Mouse (Mus musculus): Measurements from ENCODE around the gene Tmod2. TPM values are rescaled to one million over a fixed set of nuclear protein-coding genes. Genes with fewer than 3 reads are reported as not detected.

The Tmod2 gene
- polyA plus RNA-seq, 1 experiment, result 8.0 TPM

DNA sequence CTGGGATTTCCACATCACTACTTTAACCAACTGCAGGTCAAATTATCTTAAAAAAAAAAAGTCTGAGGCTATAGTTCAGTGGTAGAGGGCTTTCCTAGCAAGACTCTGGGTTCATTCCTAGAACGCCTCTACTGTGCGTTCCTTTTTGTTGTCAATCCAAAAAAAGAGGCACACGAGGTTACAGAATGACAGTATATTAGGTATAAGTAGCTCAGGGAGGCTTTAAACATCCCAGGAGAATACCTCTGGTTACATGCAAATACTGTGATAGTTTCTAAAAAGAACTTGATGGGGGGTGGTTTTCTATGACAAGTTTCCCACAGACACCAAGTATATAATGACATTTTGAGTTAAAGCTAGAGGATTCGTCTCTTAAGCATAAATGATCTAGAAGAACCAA, 3.6 kb downstream of the Tmod2 start:
- Histone ChIP-seq H3K27ac (ENCODE audit: insufficient read depth, low read length) (no peak overlapping the region), H3K4me1 (ENCODE audit: control insufficient read depth, insufficient read depth, low read length) (no peaks in the 10 kb centered on the region), H3K4me3 (ENCODE audit: insufficient read depth, low read length) (no peak overlapping the region)
- TF ChIP-seq CTCF (IDR thresholded peaks at IDR 0.05; ENCODE audit: borderline replicate concordance, insufficient read depth, low read length), result no peak
- no peak for TF ChIP-seq POLR2A (IDR thresholded peaks at IDR 0.05; ENCODE audit: low read depth, low read length)

GRCm38 (mm10) chr9:75601510-75601909, 9.6 kb downstream of the Tmod2 start:
- TF ChIP-seq POLR2A (IDR thresholded peaks at IDR 0.05; ENCODE audit: low read depth, low read length) (no peak), CTCF (IDR thresholded peaks at IDR 0.05; ENCODE audit: borderline replicate concordance, insufficient read depth, low read length) (no peak)
- no peak overlapping the region for H3K4me3 ChIP-seq (ENCODE audit: insufficient read depth, low read length)
- no peak overlapping the region for H3K27ac ChIP-seq (ENCODE audit: insufficient read depth, low read length)
- no peaks in the 10 kb centered on the region for H3K4me1 ChIP-seq (ENCODE audit: control insufficient read depth, insufficient read depth, low read length)

DNA sequence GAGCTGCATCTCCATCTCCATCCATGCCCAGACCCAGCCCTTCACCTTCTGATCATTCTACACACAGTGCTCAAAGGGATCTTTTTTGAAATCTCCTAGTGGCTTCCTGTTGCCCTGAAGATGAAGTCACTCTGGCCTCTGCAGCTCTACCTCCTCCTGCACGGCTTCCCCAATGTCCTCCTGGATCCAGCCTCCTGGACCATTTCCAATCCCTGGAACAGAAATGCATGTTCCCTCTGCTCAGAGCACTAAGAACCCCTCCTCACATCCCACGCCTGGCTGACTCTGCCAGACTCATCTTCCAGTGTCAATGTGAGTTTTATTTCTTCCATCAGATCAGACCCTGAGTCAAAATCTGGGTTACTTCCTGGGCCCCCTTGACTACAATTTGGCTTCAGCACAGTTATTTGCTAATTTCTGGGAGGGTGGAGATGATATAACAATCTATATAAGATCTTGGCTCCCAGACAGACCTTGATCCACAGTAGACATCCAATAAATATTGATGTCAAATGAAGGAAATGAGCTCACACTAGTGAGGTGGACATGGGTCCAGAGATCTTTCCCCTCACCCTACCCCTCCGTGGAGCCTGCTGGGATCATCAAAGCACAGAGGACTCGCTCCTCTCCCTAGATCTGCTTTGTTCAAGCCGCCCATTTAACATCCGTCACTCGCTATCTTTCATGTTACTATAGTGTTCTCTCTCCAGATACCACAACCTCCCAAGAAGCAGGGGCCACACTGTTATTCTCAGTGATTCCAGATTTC, 10.8 kb downstream of the Tmod2 start:
- H3K4me1 ChIP-seq (ENCODE audit: control insufficient read depth, insufficient read depth, low read length), result no peaks in the 10 kb centered on the region
- TF ChIP-seq POLR2A (IDR thresholded peaks at IDR 0.05; ENCODE audit: low read depth, low read length) (no peak), CTCF (IDR thresholded peaks at IDR 0.05; ENCODE audit: borderline replicate concordance, insufficient read depth, low read length) (no peak)
- H3K27ac ChIP-seq (ENCODE audit: insufficient read depth, low read length), result no peak overlapping the region
- no peak overlapping the region for H3K4me3 ChIP-seq (ENCODE audit: insufficient read depth, low read length)

GRCm38 (mm10) chr9:75599191-75599841, 11.8 kb downstream of the Tmod2 start:
- no peak overlapping the region for H3K27ac ChIP-seq (ENCODE audit: insufficient read depth, low read length)

DNA sequence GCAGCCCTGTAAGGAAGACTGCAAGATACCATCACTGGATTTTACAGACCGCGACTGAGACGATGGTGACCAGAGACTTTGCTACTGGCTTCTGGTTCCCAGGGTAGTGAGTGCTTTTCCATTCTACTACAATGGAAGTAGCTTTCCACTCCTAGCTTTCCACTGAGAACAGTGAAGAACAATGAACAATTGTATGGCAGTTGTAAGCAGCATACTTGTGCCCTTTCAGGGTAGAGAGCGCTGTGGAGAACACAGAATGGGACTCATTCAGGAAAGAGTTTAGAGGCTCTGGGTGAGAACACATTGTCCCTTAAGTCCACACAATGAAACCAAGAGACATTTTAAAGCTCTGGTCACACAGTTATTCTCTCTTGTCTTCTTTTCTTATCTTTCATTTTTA, 13.5 kb downstream of the Tmod2 start:
- no peak for TF ChIP-seq POLR2A (IDR thresholded peaks at IDR 0.05; ENCODE audit: low read depth, low read length)
- no peak for TF ChIP-seq CTCF (IDR thresholded peaks at IDR 0.05; ENCODE audit: borderline replicate concordance, insufficient read depth, low read length)
- no peaks in the 10 kb centered on the region for H3K4me1 ChIP-seq (ENCODE audit: control insufficient read depth, insufficient read depth, low read length)
- H3K4me3 ChIP-seq (ENCODE audit: insufficient read depth, low read length), result no peak overlapping the region
- H3K27ac ChIP-seq (ENCODE audit: insufficient read depth, low read length), result no peak overlapping the region

More at GRCm38 (mm10) chr9:75599191-75599841, 11.8 kb downstream of the Tmod2 start:
- Histone ChIP-seq H3K4me3 (ENCODE audit: insufficient read depth, low read length) (no peak overlapping the region), H3K4me1 (ENCODE audit: control insufficient read depth, insufficient read depth, low read length) (no peaks in the 10 kb centered on the region)
- no peak for TF ChIP-seq POLR2A (IDR thresholded peaks at IDR 0.05; ENCODE audit: low read depth, low read length)
- no peak for TF ChIP-seq CTCF (IDR thresholded peaks at IDR 0.05; ENCODE audit: borderline replicate concordance, insufficient read depth, low read length)

- no peak overlapping the region for H3K27ac ChIP-seq (ENCODE audit: insufficient read depth, low read length)
- H3K4me3 ChIP-seq (ENCODE audit: insufficient read depth, low read length), result no peak overlapping the region
- H3K4me1 ChIP-seq (ENCODE audit: control insufficient read depth, insufficient read depth, low read length), result no peaks in the 10 kb centered on the region
- TF ChIP-seq POLR2A (IDR thresholded peaks at IDR 0.05; ENCODE audit: low read depth, low read length), result no peak
- TF ChIP-seq CTCF (IDR thresholded peaks at IDR 0.05; ENCODE audit: borderline replicate concordance, insufficient read depth, low read length), result no peak
These were observed 14.1 kb downstream of the Tmod2 start for GRCm38 (mm10) chr9:75597036-75597435.

GRCm38 (mm10) chr9:75593481-75593880, 17.6 kb downstream of the Tmod2 start:
- TF ChIP-seq CTCF (IDR thresholded peaks at IDR 0.05; ENCODE audit: borderline replicate concordance, insufficient read depth, low read length), result no peak
- TF ChIP-seq POLR2A (IDR thresholded peaks at IDR 0.05; ENCODE audit: low read depth, low read length), result no peak
- H3K27ac ChIP-seq (ENCODE audit: insufficient read depth, low read length), result no peak overlapping the region
- H3K4me3 ChIP-seq (ENCODE audit: insufficient read depth, low read length), result no peak overlapping the region
- H3K4me1 ChIP-seq (ENCODE audit: control insufficient read depth, insufficient read depth, low read length), result no peaks in the 10 kb centered on the region

GRCm38 (mm10) chr9:75589850-75590790, 21.0 kb downstream of the Tmod2 start:
- Histone ChIP-seq H3K4me1 (ENCODE audit: control insufficient read depth, insufficient read depth, low read length) (no peaks in the 10 kb centered on the region), H3K27ac (ENCODE audit: insufficient read depth, low read length) (no peak overlapping the region)
- TF ChIP-seq CTCF (IDR thresholded peaks at IDR 0.05; ENCODE audit: borderline replicate concordance, insufficient read depth, low read length), result no peak
- no peak for TF ChIP-seq POLR2A (IDR thresholded peaks at IDR 0.05; ENCODE audit: low read depth, low read length)

DNA sequence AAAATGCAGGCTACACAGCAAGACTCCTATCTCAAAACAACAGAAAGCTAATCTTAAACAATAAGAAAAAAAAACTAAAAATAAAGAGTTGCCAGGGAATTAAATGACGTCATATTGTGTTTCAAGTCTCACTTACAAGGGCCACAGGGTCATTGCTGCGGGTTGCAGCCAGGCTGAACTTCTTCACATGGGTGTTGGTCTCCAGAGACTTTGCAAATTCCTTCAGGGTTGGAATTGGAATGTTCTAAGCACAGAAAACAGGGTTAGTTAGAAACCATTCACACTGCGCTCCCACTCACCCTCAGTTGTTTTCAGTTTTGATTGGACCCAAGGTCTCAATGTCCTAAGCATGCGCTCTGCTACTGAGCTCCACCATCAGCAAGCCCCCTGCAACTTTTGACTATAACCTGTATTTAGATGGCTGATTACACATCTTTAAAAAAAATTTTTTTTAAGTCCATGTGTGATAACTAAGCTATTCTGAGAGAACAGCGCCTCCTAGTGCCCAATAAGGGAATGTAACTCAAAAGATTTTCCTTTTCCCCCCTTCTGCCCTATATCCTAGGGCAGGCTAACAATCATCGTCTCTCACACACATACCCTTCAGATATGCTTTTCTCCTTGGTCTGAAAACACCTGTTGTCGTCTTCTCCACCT, 29.3 kb downstream of the Tmod2 start:
- H3K4me3 ChIP-seq (ENCODE audit: insufficient read depth, low read length), result no peak overlapping the region
- H3K4me1 ChIP-seq (ENCODE audit: control insufficient read depth, insufficient read depth, low read length), result no peaks in the 10 kb centered on the region
- H3K27ac ChIP-seq (ENCODE audit: insufficient read depth, low read length), result no peak overlapping the region
- TF ChIP-seq CTCF (IDR thresholded peaks at IDR 0.05; ENCODE audit: borderline replicate concordance, insufficient read depth, low read length) (no peak), POLR2A (IDR thresholded peaks at IDR 0.05; ENCODE audit: low read depth, low read length) (no peak)

More at GRCm38 (mm10) chr9:75589850-75590790, 21.0 kb downstream of the Tmod2 start:
- no peak overlapping the region for H3K4me3 ChIP-seq (ENCODE audit: insufficient read depth, low read length)
